ENCODE assay signal across 13 mouse cellular contexts in the genomic region with DNA sequence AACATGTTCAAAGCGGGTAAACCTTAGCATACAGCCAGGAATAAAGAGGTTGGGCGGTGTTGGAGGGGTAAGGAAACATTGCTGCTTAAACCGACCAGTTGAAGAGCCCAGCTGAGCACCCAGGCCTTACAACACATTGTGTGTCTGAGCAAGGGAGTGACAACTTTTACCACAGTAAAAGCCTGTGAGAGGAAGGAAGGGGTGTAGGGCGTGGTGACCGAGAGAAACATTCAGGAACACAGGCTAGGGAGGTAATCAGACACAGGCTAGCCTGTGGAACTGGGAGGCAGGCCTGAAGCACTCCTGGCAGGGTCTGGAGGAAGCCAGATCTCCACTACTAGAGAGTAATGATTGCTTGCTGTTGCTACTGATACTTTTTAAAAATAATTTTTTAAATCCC. TPM values are rescaled to one million over a fixed set of nuclear protein-coding genes. Genes with fewer than 3 reads are reported as not detected.
A peak's percentile ranks its signal among the peaks of the same experiment; 100 is the strongest.
DNase-seq lines count a peak whose midpoint lies in the region; ATAC-seq lines count a peak whose summit lies in the region.
"Had no signal": no experiment of that assay in that cellular context is flagged by ENCODE, and none has a peak within 500 bp of the region (broad histone marks: within the 10 kb centered on the region; RNA-seq: fewer than 3 reads in every experiment).

No protein-coding gene starts in this region.

- H3K9ac ChIP-seq in liver, embryonic 11.5 days (ENCODE audit: low read depth, low read length): no peak overlapping the region
- H3K9ac ChIP-seq in hindbrain, embryonic 13.5 days: no peak overlapping the region
- H3K9ac ChIP-seq: hindbrain, embryonic 14.5 days had no signal

- peak overlapping the region; percentile 36; the same call in 1 of the 2 replicates for H3K27ac ChIP-seq in liver, embryonic 11.5 days (ENCODE audit: low read depth, low read length)
- H3K27ac ChIP-seq in hindbrain, embryonic 13.5 days: no peak overlapping the region
- H3K27ac ChIP-seq: hindbrain, embryonic 14.5 days had no signal

- H3K4me1 ChIP-seq in liver, embryonic 11.5 days (replicated peaks; ENCODE audit: control insufficient read depth, insufficient read depth, low read length): peaks cover 10% of the 10 kb centered on the region; the same call in 1 of the 2 replicates
- H3K4me1 ChIP-seq in hindbrain, embryonic 13.5 days (replicated peaks): no peaks in the 10 kb centered on the region

- H3K4me2 ChIP-seq in liver, embryonic 11.5 days: no peak overlapping the region
- no peak overlapping the region for H3K4me2 ChIP-seq in hindbrain, embryonic 13.5 days
- H3K4me2 ChIP-seq: hindbrain, embryonic 14.5 days had no signal

- no peaks in the 10 kb centered on the region for H3K36me3 ChIP-seq in liver, embryonic 11.5 days (ENCODE audit: control insufficient read depth, insufficient read depth, low read length)
- no peaks in the 10 kb centered on the region for H3K36me3 ChIP-seq in hindbrain, embryonic 13.5 days

- peak; percentile 60 for ATAC-seq in liver, embryonic 11.5 days (replicated peaks; ENCODE audit: low FRiP score)
- ATAC-seq in megakaryocyte progenitor cell, adult 5-6 weeks (replicated peaks; ENCODE audit: poor library complexity): peak; percentile 81
- ATAC-seq in frontal cortex, adult (ENCODE audit: low TSS enrichment): no peak
- ATAC-seq in hindbrain, embryonic 13.5 days (ENCODE audit: low FRiP score): no peak

- 39% methylated on average over 5 of the region's 5 CpGs for WGBS in liver, embryonic 11.5 days
- 80% methylated on average over 5 of the region's 5 CpGs for WGBS in hindbrain, embryonic 13.5 days

- no peaks in the 10 kb centered on the region for H3K9me3 ChIP-seq in liver, embryonic 11.5 days (ENCODE audit: control insufficient read depth, low read length)
- no peaks in the 10 kb centered on the region for H3K9me3 ChIP-seq in hindbrain, embryonic 13.5 days

- H3K27me3 ChIP-seq in liver, embryonic 11.5 days (replicated peaks; ENCODE audit: control insufficient read depth, insufficient read depth, low read length): no peaks in the 10 kb centered on the region
- no peaks in the 10 kb centered on the region for H3K27me3 ChIP-seq in hindbrain, embryonic 13.5 days

- H3K4me3 ChIP-seq in liver, embryonic 11.5 days (ENCODE audit: low read depth, low read length): no peak overlapping the region
- no peak overlapping the region for H3K4me3 ChIP-seq in hindbrain, embryonic 13.5 days

- peak; percentile 33 for DNase-seq in CD4-positive helper T cell, adult 2 months (ENCODE audit: low read depth, low spot score)
- peak; percentile 59 for DNase-seq in MEL-GATA-1-ER (ENCODE audit: extremely low read depth, low read depth)
- no peak for DNase-seq in liver, embryonic 11.5 days (ENCODE audit: low spot score)
- no peak for DNase-seq in testis, postnatal 10 days (ENCODE audit: low spot score)
- DNase-seq in kidney, adult 9 months: no peak
- DNase-seq: adrenal gland, postnatal 14 days; cerebellum, adult 9-11 months; gastrocnemius, postnatal 14 days; right cerebral cortex, adult 18-20 months had no signal

RNA-seq across cellular contexts. Expression of gene Fam69a, which starts 36.2 kb away (rescaled TPM):
- 19.5 and 20.6 TPM in 2 replicates for polyA plus RNA-seq in liver, embryonic 11.5 days (2014; fragmentation: Nextera tagmentation; extraction: Ambion mirVana)
- 43.3 and 48.4 TPM in 2 replicates for total RNA-seq in megakaryocyte progenitor cell, adult 5-6 weeks (2015)
- total RNA-seq in megakaryocyte progenitor cell, adult 5-6 weeks (2017): 16.2 and 27.8 TPM in 2 replicates
- 44.6 and 49.3 TPM in 2 replicates for polyA plus RNA-seq in hindbrain, embryonic 13.5 days (2015; fragmentation: Nextera tagmentation; extraction: Ambion mirVana)

RNA-seq across cellular contexts. Expression of gene Rpl5, which starts 50.3 kb away (rescaled TPM):
- 102 and 105 TPM in 2 replicates for polyA plus RNA-seq in liver, embryonic 11.5 days (2014; fragmentation: Nextera tagmentation; extraction: Ambion mirVana)
- total RNA-seq in megakaryocyte progenitor cell, adult 5-6 weeks (2015): 475 and 483 TPM in 2 replicates
- total RNA-seq in megakaryocyte progenitor cell, adult 5-6 weeks (2017): 228 and 280 TPM in 2 replicates
- 62.5 and 68.2 TPM in 2 replicates for polyA plus RNA-seq in hindbrain, embryonic 13.5 days (2015; fragmentation: Nextera tagmentation; extraction: Ambion mirVana)

Comparison
In these comparisons a context has a peak if more than half of its experiments do, and no peak if none do; other contexts are left out.
1. DNase-seq: peak in CD4-positive helper T cell, adult 2 months (single experiment) and MEL-GATA-1-ER (single experiment); none in liver, embryonic 11.5 days (single experiment), testis, postnatal 10 days (single experiment) and kidney, adult 9 months (single experiment).
2. ATAC-seq: peak in liver, embryonic 11.5 days (single experiment) and megakaryocyte progenitor cell, adult 5-6 weeks (single experiment); none in frontal cortex, adult (single experiment) and hindbrain, embryonic 13.5 days (single experiment).